Mouse (Mus musculus) heart, embryonic 15.5 days (tissue): Measurements from ENCODE around the gene Ticam1. TPM values are rescaled to one million over a fixed set of nuclear protein-coding genes. Genes with fewer than 3 reads are reported as not detected.
A peak's percentile ranks its signal among the peaks of the same experiment; 100 is the strongest.
"Not testable (repeated sequence)": the region's sequence is repeated elsewhere in the genome, so short reads cannot be mapped to it uniquely, and the experiment has no call there.

Experiments
- ATAC-seq: fragments of 200-750 bp; cut with Nextera tagmentation; replicated peaks from 2 replicates; pipeline ENCODE4 v1.8.0; 2017; ENCODE audit warnings: low read depth, moderate TSS enrichment; ENCODE audit not compliant: insufficient number of reproducible peaks, insufficient read depth, low FRiP score
- H3K27ac ChIP-seq: fragments of 300-500 bp; sonication (generic); 2 replicates; pipeline ENCODE4 v1.5.1; 2015; ENCODE audit warnings: mild to moderate bottlenecking, inconsistent platforms
- H3K27me3 ChIP-seq: fragments of 300-500 bp; sonication (generic); 2 replicates; pipeline ENCODE4 v1.6.1; 2015; ENCODE audit warnings: inconsistent platforms
- H3K36me3 ChIP-seq: fragments of 300-500 bp; sonication (generic); 2 replicates; pipeline ENCODE4 v1.6.1; 2015; ENCODE audit warnings: mild to moderate bottlenecking, inconsistent platforms
- H3K4me1 ChIP-seq: fragments of 300-500 bp; sonication (generic); replicated peaks from 2 replicates; pipeline ENCODE4 v1.6.1; 2015; ENCODE audit warnings: inconsistent platforms
- H3K4me2 ChIP-seq: fragments of 300-500 bp; sonication (generic); 2 replicates; pipeline ENCODE4 v1.6.1; 2015; ENCODE audit warnings: inconsistent platforms, mild to moderate bottlenecking, moderate library complexity
- H3K4me3 ChIP-seq: fragments of 300-500 bp; sonication (generic); 2 replicates; pipeline ENCODE4 v1.5.1; 2015; ENCODE audit warnings: mild to moderate bottlenecking, inconsistent platforms
- H3K9ac ChIP-seq: fragments of 300-500 bp; sonication (generic); 2 replicates; pipeline ENCODE4 v1.6.1; 2015; ENCODE audit warnings: mild to moderate bottlenecking, inconsistent platforms
- H3K9me3 ChIP-seq: fragments of 300-500 bp; sonication (generic); replicated peaks from 2 replicates; pipeline ENCODE4 v1.6.1; 2016; ENCODE audit warnings: inconsistent platforms
- WGBS: fragments of 180-500 bp; shearing (Covaris S2); methylation state at CpG from one replicate; pipeline ENCODE4 v1.1.7; 2015; ENCODE audit warnings: mixed read lengths; 5-methylcytosine and 5-hydroxymethylcytosine counted together
- polyA plus RNA-seq: library from polyadenylated mRNA; unstranded; fragments of >200 nt; fragmentation: Nextera tagmentation; extraction: Ambion mirVana; gene quantifications from 2 replicates; pipeline ENCODE4 v1.2.1, GENCODE M21; 2015

The Ticam1 gene
- polyA plus RNA-seq, 1 experiment from 2014 or later = 6.9 TPM

DNA sequence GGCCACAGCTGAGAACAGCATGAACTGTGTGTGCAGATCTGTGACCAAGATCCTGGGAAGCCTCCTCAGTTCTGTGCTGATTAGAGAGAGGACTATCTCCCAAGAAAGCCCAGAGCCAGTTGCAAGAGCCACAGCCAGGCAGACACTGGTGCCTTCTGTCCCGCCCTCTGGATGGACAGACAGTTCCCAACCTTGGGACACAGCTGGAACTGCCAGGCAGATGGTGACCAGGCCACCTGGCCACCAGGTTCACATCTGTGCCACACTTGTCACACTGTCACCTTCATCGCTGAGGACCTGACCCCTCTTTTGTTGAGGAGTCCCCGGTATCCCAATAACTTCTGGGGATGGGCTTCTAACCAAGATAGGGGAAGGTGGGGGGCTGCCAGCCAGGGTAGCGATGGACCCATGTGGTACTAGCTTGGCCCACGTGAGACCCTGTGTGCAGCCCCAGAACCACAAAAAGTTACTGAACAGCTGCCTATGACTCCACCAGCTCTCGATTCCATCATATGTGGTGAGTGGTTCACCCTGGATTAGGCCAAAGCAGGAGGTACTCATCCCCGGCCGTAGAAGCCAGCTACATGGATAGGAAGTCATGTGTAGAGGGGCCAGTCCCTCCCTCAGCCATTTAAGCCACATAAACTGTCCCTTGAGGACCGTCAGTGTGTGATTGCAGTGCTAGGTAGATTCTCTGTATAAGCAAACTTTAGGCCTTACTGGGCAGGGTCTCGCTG, 17.1 kb downstream of the Ticam1 start:
- peak overlapping the region; percentile 41; the same call in 1 of the 2 replicates for H3K9ac ChIP-seq
- no peaks in the 10 kb centered on the region for H3K27me3 ChIP-seq
- H3K36me3 ChIP-seq = peaks cover 30% of the 10 kb centered on the region
- H3K4me3 ChIP-seq = peak overlapping the region; percentile 14
- WGBS = 88% methylated on average over 10 of the region's 10 CpGs
- peak overlapping the region; percentile 94 for H3K4me2 ChIP-seq
- no peak for ATAC-seq
- H3K4me1 ChIP-seq = peaks cover 71% of the 10 kb centered on the region
- 0 out of 2 replicates have a peak overlapping the region, but pooled peaks have one; percentile 85 for H3K27ac ChIP-seq
- H3K9me3 ChIP-seq = no peaks in the 10 kb centered on the region

DNA sequence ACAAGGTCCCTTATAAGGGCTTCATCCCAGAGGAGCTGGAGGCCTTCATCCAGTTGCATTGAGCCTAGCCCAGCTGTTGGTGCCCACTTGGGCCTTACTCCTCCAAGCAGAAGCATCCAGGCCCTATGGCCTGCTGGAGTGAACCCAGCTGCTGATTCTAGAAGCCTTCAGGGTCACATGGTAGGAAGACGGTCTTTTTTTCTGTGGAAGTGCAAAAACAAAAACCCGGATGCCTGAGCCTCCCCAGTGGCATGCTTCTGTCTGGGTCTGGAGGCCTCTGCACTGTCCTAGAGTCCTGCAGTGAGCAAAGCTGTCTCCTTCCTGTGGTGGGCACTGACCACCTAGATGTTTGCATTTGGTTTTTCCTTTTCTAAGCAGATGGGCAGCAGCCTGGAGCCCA, 17.8 kb downstream of the Ticam1 start:
- not testable (repeated sequence) for H3K27ac ChIP-seq, H3K9ac ChIP-seq, ATAC-seq, H3K9me3 ChIP-seq, H3K27me3 ChIP-seq
- peak overlapping the region; percentile 70 for H3K4me3 ChIP-seq
- peaks cover 30% of the 10 kb centered on the region for H3K36me3 ChIP-seq
- peaks cover 67% of the 10 kb centered on the region for H3K4me1 ChIP-seq
- 58% methylated on average over 2 of the region's 2 CpGs for WGBS
- peak overlapping the region; percentile 94 for H3K4me2 ChIP-seq

DNA sequence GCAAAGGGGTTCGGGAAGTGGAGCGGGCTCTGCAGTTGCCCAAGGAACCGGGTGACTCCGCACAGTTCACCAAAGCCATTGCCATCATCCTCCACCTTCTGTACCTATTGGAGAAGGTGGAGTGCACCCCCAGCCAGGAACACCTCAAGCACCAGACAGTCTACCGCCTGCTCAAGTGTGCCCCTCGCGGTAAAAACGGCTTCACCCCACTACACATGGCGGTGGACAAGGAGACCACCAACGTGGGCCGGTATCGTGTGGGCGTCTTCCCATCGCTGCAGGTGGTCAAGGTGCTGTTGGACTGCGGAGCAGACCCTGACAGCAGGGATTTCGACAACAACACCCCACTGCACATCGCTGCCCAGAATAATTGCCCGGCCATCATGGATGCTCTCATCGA, 18.3 kb downstream of the Ticam1 start:
- Histone ChIP-seq H3K36me3 (peaks cover 30% of the 10 kb centered on the region), H3K4me2 (peak overlapping the region; percentile 94), H3K4me3 (peak overlapping the region; percentile 70), H3K4me1 (peaks cover 66% of the 10 kb centered on the region)
- H3K27ac ChIP-seq, H3K9ac ChIP-seq, H3K9me3 ChIP-seq, ATAC-seq, H3K27me3 ChIP-seq: not testable (repeated sequence)
- 91% methylated on average over 19 of the region's 19 CpGs for WGBS

DNA sequence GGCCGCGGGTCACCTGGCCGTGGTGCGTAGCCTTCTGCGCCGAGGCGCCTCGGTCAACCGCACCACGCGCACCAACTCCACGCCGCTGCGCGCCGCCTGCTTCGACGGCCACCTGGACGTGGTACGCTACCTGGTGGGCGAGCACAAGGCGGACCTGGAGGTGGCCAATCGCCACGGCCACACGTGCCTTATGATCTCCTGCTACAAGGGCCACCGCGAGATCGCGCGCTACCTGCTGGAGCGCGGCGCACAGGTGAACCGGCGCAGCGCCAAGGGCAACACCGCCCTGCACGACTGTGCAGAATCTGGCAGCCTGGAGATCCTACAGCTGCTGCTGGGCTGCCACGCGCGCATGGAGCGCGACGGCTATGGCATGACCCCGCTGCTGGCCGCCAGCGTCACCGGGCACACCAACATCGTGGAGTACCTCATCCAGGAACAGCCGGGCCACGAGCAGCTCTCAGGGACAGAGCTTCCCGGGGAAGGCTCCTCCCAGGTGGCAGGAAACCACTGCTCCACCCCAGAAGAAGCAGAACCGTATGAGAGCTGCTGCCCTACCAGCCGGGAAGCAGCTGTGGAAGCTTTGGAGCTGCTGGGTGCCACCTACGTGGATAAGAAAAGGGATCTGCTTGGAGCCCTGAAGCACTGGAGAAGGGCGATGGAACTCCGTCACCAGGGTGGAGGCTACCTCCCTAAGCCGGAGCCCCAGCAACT, 19.2 kb downstream of the Ticam1 start:
- no peaks in the 10 kb centered on the region for H3K27me3 ChIP-seq
- H3K27ac ChIP-seq = peak overlapping the region; percentile 97
- peak overlapping the region; percentile 72 for H3K9ac ChIP-seq
- H3K9me3 ChIP-seq = no peaks in the 10 kb centered on the region
- peaks cover 56% of the 10 kb centered on the region for H3K4me1 ChIP-seq
- 7% methylated on average over 58 of the region's 58 CpGs for WGBS
- peak overlapping the region; percentile 94 for H3K4me2 ChIP-seq
- ATAC-seq = no peak
- H3K4me3 ChIP-seq = peak overlapping the region; percentile 70
- H3K36me3 ChIP-seq = peaks cover 30% of the 10 kb centered on the region

DNA sequence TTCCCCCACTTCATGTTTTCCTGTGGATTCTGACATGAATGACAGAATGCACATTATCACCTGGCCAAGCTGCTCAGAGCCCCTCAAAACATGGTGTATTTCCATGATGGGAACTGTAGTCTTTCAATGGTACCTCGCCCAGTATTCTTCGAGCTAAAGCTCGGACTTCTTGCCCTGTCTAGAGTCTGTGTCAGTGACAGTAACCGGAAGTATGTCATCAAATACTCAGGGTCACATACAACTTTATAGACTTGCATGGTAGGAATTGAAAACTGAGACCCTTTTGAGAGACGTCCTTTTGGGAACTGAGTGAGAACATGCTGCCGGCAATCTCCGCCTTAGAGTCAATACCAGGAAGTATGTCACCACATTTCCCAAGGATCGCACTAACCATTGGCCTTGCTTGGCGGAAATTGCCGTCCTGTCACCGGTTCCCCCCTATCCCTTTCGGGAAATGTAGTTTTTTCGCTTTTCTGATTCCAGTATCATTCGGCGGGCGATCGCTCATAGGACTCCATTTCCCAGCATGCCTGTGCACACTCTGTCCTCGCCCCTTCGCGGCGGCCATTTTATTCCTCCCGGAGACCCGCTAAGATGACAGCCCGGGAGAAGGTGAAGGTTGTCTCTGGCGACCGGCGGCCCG, 20.2 kb downstream of the Ticam1 start, which contains the start of gene Fem1a:
Gene Fem1a (plus strand): TSS at position 572 of the 643 bp plus-strand sequence.
- H3K4me1 ChIP-seq = peaks cover 47% of the 10 kb centered on the region
- H3K27me3 ChIP-seq = no peaks in the 10 kb centered on the region
- H3K4me3 ChIP-seq = peak within 1 kb of the TSS; percentile 70
- peak; percentile 88 for ATAC-seq
- H3K9me3 ChIP-seq = no peaks in the 10 kb centered on the region
- under 1% methylated on average over 28 of the region's 28 CpGs for WGBS
- H3K36me3 ChIP-seq = peaks cover 23% of the 10 kb centered on the region
- peak within 1 kb of the TSS; percentile 94 for H3K4me2 ChIP-seq
- peak within 1 kb of the TSS; percentile 72 for H3K9ac ChIP-seq
- peak within 1 kb of the TSS; percentile 97 for H3K27ac ChIP-seq

DNA sequence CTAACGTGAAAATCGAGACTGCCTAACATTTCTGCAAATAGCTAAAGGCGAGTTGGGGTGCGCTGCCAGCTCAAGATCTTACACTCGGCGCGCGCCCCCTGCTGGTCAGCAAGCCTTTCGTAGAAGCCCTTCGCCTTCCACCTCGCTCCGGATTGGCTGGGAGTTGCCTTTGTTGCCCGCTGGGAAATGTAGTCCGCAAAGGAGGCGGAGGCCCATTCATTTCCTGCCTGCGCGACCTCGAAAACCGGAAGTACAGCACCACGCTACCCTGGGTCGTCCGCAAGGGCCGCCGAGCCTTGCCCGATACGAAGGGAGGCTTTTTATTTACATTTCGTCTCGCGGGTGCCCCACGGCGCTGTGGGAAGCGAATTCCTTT, 20.7 kb downstream of the Ticam1 start:
- Histone ChIP-seq H3K27ac (peak overlapping the region; percentile 97), H3K4me2 (peak overlapping the region; percentile 94), H3K9ac (peak overlapping the region; percentile 43), H3K9me3 (no peaks in the 10 kb centered on the region), H3K4me3 (peak overlapping the region; percentile 70), H3K4me1 (peaks cover 45% of the 10 kb centered on the region), H3K36me3 (peaks cover 20% of the 10 kb centered on the region), H3K27me3 (no peaks in the 10 kb centered on the region)
- ATAC-seq = peak; percentile 90
- under 1% methylated on average over 32 of the region's 32 CpGs for WGBS

DNA sequence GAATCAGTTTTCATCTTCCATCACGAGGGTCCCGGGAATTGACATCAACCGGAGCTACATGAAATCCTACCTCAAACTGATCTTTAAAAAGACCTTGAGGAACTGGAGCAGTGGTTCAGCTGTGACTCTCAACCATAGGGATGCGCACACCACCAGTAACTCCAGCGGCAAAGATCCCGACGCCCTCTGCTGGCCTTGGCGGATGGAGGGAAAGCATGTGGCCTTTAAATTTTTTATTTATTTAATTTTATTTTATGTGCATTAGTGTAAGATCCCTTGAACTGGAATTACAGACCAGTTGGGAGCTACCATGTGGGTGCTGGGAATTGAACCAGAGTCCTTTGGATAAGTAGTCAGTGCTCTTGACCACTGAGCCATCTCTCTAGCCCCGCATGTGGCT, 21.2 kb downstream of the Ticam1 start:
- WGBS = 21% methylated on average over 9 of the region's 9 CpGs
- H3K9ac ChIP-seq = no peak overlapping the region

DNA sequence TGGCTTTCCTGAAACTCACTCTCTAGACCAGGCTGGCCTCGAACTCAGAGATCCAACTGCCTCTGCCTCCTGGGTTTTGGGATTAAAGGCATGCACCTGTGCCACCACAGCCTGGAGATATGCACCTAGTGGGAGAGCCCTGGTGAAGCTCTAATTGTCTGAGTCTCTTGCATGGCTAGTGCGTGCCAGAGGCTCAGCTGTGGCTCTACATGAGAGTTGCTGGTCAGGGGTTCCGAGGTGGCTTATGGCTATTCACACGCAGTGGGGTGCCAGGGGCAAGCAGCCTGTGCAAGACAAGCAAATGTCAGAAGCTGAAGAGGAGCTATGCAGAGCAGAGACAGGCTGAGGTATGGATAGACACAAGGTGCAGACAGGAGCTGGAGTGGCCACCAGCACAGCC, 21.9 kb downstream of the Ticam1 start:
- no peak overlapping the region for H3K9ac ChIP-seq
- H3K4me2 ChIP-seq = no peak overlapping the region
- no peak overlapping the region for H3K27ac ChIP-seq
- H3K4me3 ChIP-seq = no peak overlapping the region
- H3K4me1 ChIP-seq = peaks cover 33% of the 10 kb centered on the region
- no peaks in the 10 kb centered on the region for H3K9me3 ChIP-seq
- peaks cover 9% of the 10 kb centered on the region for H3K36me3 ChIP-seq
- no peaks in the 10 kb centered on the region for H3K27me3 ChIP-seq
- no peak for ATAC-seq
- WGBS = 80% methylated on average over 4 of the region's 4 CpGs

More for the DNA sequence above, 21.2 kb downstream of the Ticam1 start:
- peaks cover 41% of the 10 kb centered on the region for H3K4me1 ChIP-seq
- H3K4me3 ChIP-seq = peak overlapping the region; percentile 70
- peaks cover 17% of the 10 kb centered on the region for H3K36me3 ChIP-seq
- peak overlapping the region; percentile 40; the same call in 1 of the 2 replicates for H3K27ac ChIP-seq
- no peaks in the 10 kb centered on the region for H3K9me3 ChIP-seq
- no peak for ATAC-seq
- no peaks in the 10 kb centered on the region for H3K27me3 ChIP-seq
- peak overlapping the region; percentile 94 for H3K4me2 ChIP-seq

DNA sequence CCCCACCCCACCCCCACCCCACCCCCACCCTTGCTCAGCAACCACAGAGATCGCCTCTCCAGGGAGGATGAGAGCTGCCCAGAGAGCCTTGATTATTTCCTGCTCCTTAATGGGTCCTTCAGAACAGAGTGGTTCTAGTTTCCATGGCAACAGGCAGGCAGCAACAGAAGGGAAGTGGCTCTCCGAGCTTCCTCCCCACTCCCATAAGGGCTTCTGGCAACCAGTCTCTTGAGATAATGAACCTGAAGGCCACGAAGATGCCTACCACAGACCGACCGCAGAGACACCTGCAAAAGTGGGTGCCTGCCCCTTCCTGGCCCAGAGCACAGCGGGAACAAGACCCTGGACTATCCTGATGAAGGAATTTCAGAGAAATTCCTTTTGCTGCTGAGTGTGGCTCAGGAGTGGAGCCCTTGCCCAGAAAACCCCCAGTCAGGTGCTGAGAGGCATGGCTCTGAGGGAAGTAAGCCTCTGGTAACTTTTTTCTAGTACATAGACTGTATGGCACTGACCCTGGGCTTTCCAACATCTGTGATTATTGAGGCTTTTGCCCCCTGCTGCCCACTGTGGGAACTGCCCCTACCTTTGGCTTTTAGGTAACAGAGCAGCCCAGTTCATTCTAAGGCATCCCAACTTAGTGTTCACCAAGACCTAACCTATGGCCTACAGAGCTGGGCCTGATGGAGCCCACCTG, 25.3 kb downstream of the Ticam1 start:
- 17% methylated on average over 6 of the region's 6 CpGs for WGBS

DNA sequence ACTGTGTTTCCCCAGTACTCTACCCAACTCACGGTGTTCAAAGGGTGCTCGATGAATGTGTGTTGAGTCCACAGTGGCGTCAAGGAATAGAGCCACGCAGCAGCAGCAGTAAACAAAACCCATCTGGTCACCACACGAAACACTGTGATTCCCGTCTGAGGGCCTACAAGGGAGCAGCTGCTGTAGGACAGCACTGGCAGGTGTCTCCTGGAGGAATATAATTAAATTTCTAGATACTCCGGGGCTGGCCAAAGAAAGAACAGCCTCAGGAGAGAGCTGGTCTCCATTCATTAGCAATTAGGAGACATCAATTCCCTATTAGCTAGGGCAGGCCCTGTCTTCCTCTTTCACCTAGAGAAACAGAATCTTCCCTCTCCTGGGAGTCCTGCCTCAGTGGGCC, 31.0 kb downstream of the Ticam1 start:
- no peak overlapping the region for H3K9ac ChIP-seq
- H3K9me3 ChIP-seq = no peaks in the 10 kb centered on the region
- H3K4me1 ChIP-seq = no peaks in the 10 kb centered on the region; the same call in 1 of the 2 replicates
- no peak for ATAC-seq
- no peaks in the 10 kb centered on the region for H3K36me3 ChIP-seq
- no peak overlapping the region for H3K4me3 ChIP-seq
- peaks cover 11% of the 10 kb centered on the region for H3K27me3 ChIP-seq
- H3K4me2 ChIP-seq = no peak overlapping the region
- H3K27ac ChIP-seq = no peak overlapping the region
- WGBS = 59% methylated on average over 7 of the region's 7 CpGs

More for the DNA sequence above, 25.3 kb downstream of the Ticam1 start:
- H3K4me3 ChIP-seq = no peak overlapping the region
- H3K4me2 ChIP-seq = no peak overlapping the region
- no peaks in the 10 kb centered on the region for H3K9me3 ChIP-seq
- H3K4me1 ChIP-seq = peaks cover 9% of the 10 kb centered on the region
- no peak overlapping the region for H3K9ac ChIP-seq
- ATAC-seq = no peak
- H3K36me3 ChIP-seq = no peaks in the 10 kb centered on the region
- no peaks in the 10 kb centered on the region for H3K27me3 ChIP-seq
- no peak overlapping the region for H3K27ac ChIP-seq
